Mouse (Mus musculus) midbrain, embryonic 14.5 days (tissue): ENCODE measurements around the gene Zswim3. TPM values are rescaled to one million over a fixed set of nuclear protein-coding genes. Genes with fewer than 3 reads are reported as not detected.

ENCODE experiments used
- ATAC-seq: fragments of 200-750 bp; cut with Nextera tagmentation; 2 replicates; pipeline ENCODE4 v1.8.0; 2017; ENCODE audit warnings: moderate number of reproducible peaks, moderate library complexity; ENCODE audit not compliant: low FRiP score, low TSS enrichment
- DNase-seq: peaks from one replicate; pipeline ENCODE4 v3.0.0-alpha.2; 2015
- H3K27ac ChIP-seq: fragments of 300-500 bp; sonication (generic); replicated peaks from 2 replicates; pipeline ENCODE4 v1.5.1; 2014; ENCODE audit warnings: mild to moderate bottlenecking, low read depth, low read length, moderate library complexity
- H3K27me3 ChIP-seq: fragments of 300-500 bp; sonication (generic); 2 replicates; pipeline ENCODE4 v1.6.1; 2014; ENCODE audit warnings: low read length, control low read depth, mixed read lengths; ENCODE audit not compliant: control insufficient read depth, insufficient read depth
- H3K36me3 ChIP-seq: fragments of 300-500 bp; sonication (generic); 2 replicates; pipeline ENCODE4 v1.6.1; 2014; ENCODE audit warnings: low read length, control low read depth; ENCODE audit not compliant: control insufficient read depth, insufficient read depth
- H3K4me1 ChIP-seq: fragments of 300-500 bp; sonication (generic); 2 replicates; pipeline ENCODE4 v1.6.1; 2014; ENCODE audit warnings: mild to moderate bottlenecking, antibody characterized with exemption, low read length, control low read depth; ENCODE audit not compliant: control insufficient read depth, insufficient read depth
- H3K4me2 ChIP-seq: fragments of 300-500 bp; sonication (generic); 2 replicates; pipeline ENCODE4 v1.6.1; 2014; ENCODE audit warnings: mild to moderate bottlenecking, low read length, moderate library complexity
- H3K4me3 ChIP-seq: fragments of 300-500 bp; sonication (generic); replicated peaks from 2 replicates; pipeline ENCODE4 v1.5.1; 2014; ENCODE audit warnings: low read depth, low read length
- H3K9ac ChIP-seq: fragments of 300-500 bp; sonication (generic); replicated peaks from 2 replicates; pipeline ENCODE4 v1.6.1; 2014; ENCODE audit warnings: mild to moderate bottlenecking, low read length, moderate library complexity
- H3K9me3 ChIP-seq: fragments of 300-500 bp; sonication (generic); 2 replicates; pipeline ENCODE4 v1.6.1; 2016; ENCODE audit warnings: low read length, control low read depth, mixed read lengths; ENCODE audit not compliant: control insufficient read depth
- WGBS: fragments of 180-500 bp; shearing (Covaris S2); extraction: QIAGEN DNeasy Blood & Tissue Kit; methylation state at CpG from one replicate; pipeline ENCODE4 v1.1.7; 2014; 5-methylcytosine and 5-hydroxymethylcytosine counted together
- polyA plus RNA-seq: library from polyadenylated mRNA; unstranded; fragments of >200 nt; fragmentation: Nextera tagmentation; extraction: Ambion mirVana; gene quantifications from 2 replicates; pipeline ENCODE4 v1.2.1, GENCODE M21; 2014

Gene Zswim3
- polyA plus RNA-seq, result 14.7 and 15.6 TPM in 2 replicates

DNA sequence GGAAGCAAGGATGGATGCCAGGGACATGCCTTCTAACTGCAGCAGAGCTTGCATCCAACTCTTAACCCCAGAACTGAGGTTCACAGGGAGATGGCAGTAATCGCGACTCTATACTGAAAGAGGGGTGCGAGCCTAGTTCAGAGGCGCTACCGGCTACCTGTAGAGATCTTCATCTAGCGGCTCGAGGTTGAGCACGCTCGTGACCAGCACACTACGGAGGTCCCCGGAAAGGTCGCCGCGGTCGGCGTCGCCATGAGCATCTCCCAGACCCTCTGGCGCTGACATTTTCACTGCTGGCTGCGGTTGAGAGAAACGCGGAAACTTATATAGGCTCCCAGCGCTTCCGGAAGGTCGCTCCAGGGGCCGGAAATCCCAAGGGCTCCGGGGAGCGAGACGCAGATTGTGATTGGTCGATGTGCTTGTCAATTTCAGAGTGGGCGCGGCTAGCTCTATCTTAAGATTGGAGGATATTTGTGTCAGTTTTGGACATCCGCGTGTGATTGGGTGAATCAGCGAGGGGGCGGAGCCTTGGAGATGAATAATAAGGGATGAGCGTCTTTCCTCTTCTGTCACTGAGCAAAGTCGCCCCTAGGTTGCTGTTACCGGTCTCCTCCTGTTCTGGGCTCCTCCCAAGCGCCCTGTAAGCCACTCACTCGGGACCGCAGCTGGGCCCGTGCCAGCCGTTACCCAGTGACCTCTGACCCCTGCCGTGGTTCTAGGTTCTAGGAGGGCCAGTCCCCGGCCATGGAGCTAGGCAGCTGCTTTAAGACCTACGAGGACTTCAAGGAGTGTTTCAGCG, at the start of gene Zswim3, which contains the start of gene Acot8:
Gene Zswim3, plus strand, starts transcription at position 566 of the 799 bp plus-strand sequence.
Gene Acot8, minus strand, starts transcription at position 350 of the 799 bp plus-strand sequence.
- Histone ChIP-seq H3K9ac (peak within 1 kb of the TSS; percentile 70), H3K4me1 (peaks cover 10% of the 10 kb centered on the region), H3K27ac (peak within 1 kb of the TSS; percentile 82), H3K4me2 (peak within 1 kb of the TSS; percentile 78), H3K27me3 (no peaks in the 10 kb centered on the region), H3K36me3 (peaks cover 17% of the 10 kb centered on the region), H3K9me3 (no peaks in the 10 kb centered on the region), H3K4me3 (peak within 1 kb of the TSS; percentile 91)
- whole genome bisulfite sequencing, result under 1% methylated on average over 47 of the region's 47 CpGs
- ATAC-seq (peak; percentile 97), DNase-seq (peak; percentile 99)

DNA sequence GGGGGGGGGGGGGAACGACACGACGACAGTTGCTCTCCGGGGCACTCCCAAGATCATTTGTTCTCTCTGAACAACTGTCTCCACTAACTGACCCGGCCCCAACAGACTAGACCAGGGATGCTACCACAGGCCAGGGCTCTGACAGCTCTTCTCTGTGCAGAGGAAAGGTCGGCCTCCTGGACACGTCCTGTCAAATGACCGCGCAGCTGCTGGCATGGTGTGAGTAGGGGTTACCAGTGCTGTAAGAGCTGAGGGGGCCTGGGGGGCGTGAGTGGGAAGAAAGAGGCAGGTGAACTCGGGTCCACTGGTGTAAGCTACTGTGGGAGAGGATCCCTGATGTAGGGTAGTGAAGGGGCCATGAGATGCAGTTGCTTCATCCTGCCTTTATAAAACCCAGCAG, 47.1 kb upstream of the Zswim3 start:
- no peak overlapping the region for H3K27ac ChIP-seq
- H3K4me2 ChIP-seq, result no peak overlapping the region
- no peaks in the 10 kb centered on the region for H3K9me3 ChIP-seq
- DNase-seq, result no peak
- no peak overlapping the region for H3K9ac ChIP-seq
- H3K36me3 ChIP-seq, result peaks cover 96% of the 10 kb centered on the region
- no peak for ATAC-seq
- H3K4me1 ChIP-seq, result no peaks in the 10 kb centered on the region
- 96% methylated on average over 9 of the region's 11 CpGs for WGBS
- no peaks in the 10 kb centered on the region for H3K27me3 ChIP-seq
- H3K4me3 ChIP-seq, result no peak overlapping the region

DNA sequence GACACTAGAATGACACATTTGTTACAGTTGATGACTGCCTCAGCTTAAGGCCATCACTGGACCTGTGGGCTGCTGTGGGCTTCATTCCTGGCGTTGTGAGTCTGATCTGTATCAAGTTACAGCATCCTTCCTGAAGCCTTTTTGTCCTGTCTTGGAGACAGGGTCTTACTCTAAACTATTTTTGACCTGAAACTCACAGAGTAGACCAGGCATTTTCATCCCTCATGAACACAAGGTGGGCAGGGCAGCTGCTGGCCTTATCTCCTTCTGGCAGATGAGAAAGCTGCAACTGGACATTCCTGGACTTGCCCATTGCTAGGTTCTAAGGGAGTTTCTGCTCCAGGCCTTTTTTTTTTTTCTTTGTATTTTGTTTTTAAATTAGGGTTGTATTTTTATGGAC, 46.2 kb upstream of the Zswim3 start:
- ATAC-seq (no peak), DNase-seq (no peak)
- H3K4me2 ChIP-seq, result no peak overlapping the region
- 85% methylated on average over 1 of the region's 1 CpGs for WGBS
- H3K27me3 ChIP-seq, result no peaks in the 10 kb centered on the region
- peaks cover 96% of the 10 kb centered on the region for H3K36me3 ChIP-seq
- no peak overlapping the region for H3K27ac ChIP-seq
- H3K9me3 ChIP-seq, result no peaks in the 10 kb centered on the region
- no peak overlapping the region for H3K4me3 ChIP-seq
- no peak overlapping the region for H3K9ac ChIP-seq
- H3K4me1 ChIP-seq, result no peaks in the 10 kb centered on the region

DNA sequence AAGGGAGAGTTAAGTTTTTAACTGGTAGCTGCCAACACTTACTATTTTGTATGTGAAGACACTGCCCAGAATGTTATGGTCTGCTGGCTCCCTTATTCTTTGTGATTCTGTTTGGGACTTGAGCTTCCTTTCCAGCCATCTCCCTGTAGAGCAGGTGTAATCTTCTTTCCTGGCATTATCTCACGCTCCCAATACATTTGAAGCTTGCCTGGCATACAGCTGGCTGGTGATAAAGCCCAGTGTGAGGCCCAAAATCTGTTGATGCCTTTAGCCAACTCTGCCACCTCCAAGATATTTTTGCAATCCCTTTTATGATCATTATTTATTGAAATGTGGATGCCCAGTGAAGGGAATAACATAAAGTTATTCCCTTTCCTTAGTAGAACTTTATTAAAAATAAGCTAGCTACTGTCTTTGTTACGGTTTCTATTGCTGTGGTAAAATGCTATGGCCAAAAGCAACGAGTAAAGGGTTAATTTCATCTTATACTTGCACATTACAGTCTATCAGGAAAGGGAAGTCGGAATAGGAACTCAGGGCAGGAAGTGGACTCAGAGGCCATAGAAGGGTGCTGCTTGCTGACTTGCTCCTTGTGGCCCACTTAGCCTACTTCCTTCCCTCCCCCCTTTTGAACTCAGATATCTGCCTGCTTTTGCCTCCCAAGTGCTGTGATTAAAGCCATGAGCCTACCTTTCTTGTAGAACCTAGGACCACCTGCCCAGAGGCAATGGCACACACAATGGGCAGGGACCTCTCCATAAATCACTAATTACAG, 44.7 kb upstream of the Zswim3 start:
- Histone ChIP-seq H3K27ac (no peak overlapping the region), H3K9ac (no peak overlapping the region), H3K4me2 (no peak overlapping the region), H3K36me3 (peaks cover 88% of the 10 kb centered on the region), H3K9me3 (no peaks in the 10 kb centered on the region), H3K4me3 (no peak overlapping the region), H3K4me1 (no peaks in the 10 kb centered on the region), H3K27me3 (no peaks in the 10 kb centered on the region)
- DNase-seq, result no peak
- no peak for ATAC-seq
- WGBS, result 95% methylated on average over 4 of the region's 4 CpGs

DNA sequence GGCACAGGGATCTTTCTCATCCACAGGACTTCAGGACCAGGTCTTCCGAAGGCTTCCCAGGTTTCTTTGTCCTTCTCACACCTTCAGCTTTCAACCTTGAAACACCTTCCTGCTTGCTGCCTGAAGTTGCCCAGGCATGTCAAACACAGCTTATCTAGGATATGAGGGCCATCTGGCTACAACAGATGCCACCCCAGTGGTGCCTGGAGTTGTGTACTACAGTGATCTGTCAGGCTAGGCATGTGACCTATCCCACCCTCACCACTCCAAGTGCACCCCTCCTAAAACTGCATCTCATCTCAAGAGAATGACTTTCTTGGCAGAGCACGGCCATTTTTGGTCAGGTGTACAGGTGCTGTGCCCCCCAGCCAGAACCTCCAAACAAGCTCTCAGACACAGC, 43.4 kb upstream of the Zswim3 start:
- ATAC-seq (no peak), DNase-seq (no peak)
- H3K4me1 ChIP-seq, result no peaks in the 10 kb centered on the region
- no peak overlapping the region for H3K4me2 ChIP-seq
- no peak overlapping the region for H3K4me3 ChIP-seq
- H3K9ac ChIP-seq, result no peak overlapping the region
- 97% methylated on average over 2 of the region's 2 CpGs for WGBS
- peaks cover 88% of the 10 kb centered on the region for H3K36me3 ChIP-seq
- no peaks in the 10 kb centered on the region for H3K27me3 ChIP-seq
- no peaks in the 10 kb centered on the region for H3K9me3 ChIP-seq
- H3K27ac ChIP-seq, result no peak overlapping the region

DNA sequence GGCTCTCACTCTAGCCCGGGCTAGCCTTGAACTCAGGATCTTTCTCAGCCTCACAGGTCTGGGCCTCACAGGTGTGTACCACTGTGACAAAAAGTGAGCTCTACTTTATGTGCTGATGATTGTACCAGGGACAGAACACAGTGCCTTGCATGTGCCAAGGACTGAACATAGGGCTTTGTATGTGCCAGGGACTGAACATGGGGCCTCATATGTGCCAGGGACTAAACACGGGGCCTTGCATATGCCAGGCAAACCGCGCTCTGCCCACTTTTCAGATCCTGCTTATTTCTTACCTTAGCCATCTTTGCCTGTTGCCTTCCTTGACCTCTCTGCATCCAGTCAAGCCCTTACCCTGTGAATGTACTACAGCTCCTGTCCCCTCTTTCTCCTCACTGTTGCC, 42.9 kb upstream of the Zswim3 start:
- Histone ChIP-seq H3K4me1 (no peaks in the 10 kb centered on the region), H3K4me2 (no peak overlapping the region), H3K27me3 (no peaks in the 10 kb centered on the region), H3K27ac (no peak overlapping the region), H3K9me3 (no peaks in the 10 kb centered on the region), H3K9ac (no peak overlapping the region), H3K36me3 (peaks cover 85% of the 10 kb centered on the region), H3K4me3 (no peak overlapping the region)
- no peak for ATAC-seq
- WGBS, result 98% methylated on average over 4 of the region's 4 CpGs
- DNase-seq, result no peak

DNA sequence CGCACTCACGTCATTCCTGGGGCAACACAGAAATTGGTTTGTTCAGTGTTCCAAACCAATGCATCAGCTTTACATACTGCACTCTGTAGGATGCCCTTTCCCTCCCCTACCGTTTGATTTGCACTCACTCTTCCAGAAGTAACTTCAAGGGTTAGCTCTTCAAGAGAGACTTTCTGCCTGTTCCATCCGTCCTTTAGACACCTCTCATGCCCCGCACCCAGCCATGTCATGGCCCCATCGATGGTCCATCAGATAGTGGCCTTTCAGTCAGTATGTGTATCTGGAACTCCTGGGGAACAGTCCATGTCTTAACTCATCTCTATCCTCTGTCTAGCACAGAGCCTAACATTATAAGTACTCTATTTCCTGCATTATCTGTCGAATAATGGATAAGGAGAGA, 42.3 kb upstream of the Zswim3 start:
- ATAC-seq, result no peak
- no peaks in the 10 kb centered on the region for H3K9me3 ChIP-seq
- H3K4me3 ChIP-seq, result no peak overlapping the region
- no peaks in the 10 kb centered on the region for H3K4me1 ChIP-seq
- H3K27ac ChIP-seq, result no peak overlapping the region
- no peak for DNase-seq
- H3K36me3 ChIP-seq, result peaks cover 85% of the 10 kb centered on the region
- 89% methylated on average over 7 of the region's 7 CpGs for WGBS
- H3K4me2 ChIP-seq, result no peak overlapping the region
- no peak overlapping the region for H3K9ac ChIP-seq
- no peaks in the 10 kb centered on the region for H3K27me3 ChIP-seq

DNA sequence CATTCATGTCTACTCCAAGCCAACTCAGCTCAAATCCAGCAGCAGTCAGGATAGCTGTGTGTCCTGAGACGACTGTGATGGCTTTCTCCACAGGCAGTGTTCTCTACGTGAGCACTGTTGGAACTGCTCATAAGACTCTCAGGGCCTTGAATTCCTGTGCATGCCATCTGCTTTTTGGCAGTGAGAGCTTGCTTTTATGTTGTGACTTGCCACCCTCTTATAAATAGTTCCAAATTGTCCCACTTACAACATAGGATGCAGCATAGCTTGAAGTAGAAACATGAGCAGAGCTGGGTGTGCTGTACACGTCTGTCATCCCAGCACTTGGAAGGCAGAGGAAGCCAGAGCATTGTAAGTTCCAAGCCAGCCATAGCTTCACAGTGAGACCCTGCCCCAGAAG, 39.1 kb upstream of the Zswim3 start:
- Histone ChIP-seq H3K27ac (no peak overlapping the region), H3K4me3 (no peak overlapping the region), H3K9me3 (no peaks in the 10 kb centered on the region), H3K4me2 (no peak overlapping the region), H3K9ac (no peak overlapping the region), H3K36me3 (peaks cover 65% of the 10 kb centered on the region), H3K4me1 (peaks cover 5% of the 10 kb centered on the region), H3K27me3 (no peaks in the 10 kb centered on the region)
- DNase-seq, result no peak
- 78% methylated on average over 3 of the region's 3 CpGs for WGBS
- no peak for ATAC-seq
